Mouse (Mus musculus) kidney, adult 18-20 months (tissue): ENCODE results near the gene Dok1.

Experiments used
- DNase-seq: peaks from one replicate; pipeline ENCODE4 v3.0.0; 2021

The Dok1 gene

DNA sequence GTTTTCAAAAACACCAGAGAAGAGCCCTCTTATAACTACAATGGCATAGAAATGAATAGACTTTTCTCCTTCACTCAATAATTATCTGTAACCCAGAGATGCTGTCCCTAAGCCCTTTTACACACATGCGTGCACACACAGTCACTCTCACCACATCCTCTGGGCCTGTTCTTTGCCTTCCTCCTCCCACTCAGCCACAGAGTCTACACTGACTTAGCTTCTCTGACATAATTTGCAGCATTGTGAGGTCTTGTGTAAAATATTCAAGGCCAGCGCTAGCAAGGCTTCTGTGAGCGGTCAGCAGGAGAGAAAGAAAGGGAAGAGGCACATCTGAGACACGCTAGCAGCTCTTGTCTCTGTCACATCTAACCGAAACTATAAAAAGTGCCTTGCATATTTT lies 19.8 kb downstream of the Dok1 start:
- no peak for DNase-seq

DNA sequence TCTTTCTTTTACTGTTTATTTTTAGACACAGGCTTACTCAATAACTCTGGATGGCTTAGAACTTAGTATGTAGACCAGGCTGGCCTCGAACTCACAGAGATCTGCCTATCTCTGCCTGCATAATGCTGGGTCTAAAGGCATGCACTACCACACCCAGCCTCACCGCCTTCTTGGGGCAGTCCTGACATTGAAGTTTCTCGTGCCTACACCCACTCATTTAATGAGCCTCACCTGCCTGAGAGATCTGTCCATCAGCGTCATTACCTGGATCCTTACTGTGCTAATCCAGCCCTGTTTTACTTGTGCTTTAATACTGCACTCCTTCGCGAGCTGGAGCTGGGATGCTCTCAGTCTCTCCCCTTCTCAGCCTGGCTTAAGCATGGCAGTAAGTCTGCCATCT lies 21.5 kb downstream of the Dok1 start:
- DNase-seq, result no peak

DNA sequence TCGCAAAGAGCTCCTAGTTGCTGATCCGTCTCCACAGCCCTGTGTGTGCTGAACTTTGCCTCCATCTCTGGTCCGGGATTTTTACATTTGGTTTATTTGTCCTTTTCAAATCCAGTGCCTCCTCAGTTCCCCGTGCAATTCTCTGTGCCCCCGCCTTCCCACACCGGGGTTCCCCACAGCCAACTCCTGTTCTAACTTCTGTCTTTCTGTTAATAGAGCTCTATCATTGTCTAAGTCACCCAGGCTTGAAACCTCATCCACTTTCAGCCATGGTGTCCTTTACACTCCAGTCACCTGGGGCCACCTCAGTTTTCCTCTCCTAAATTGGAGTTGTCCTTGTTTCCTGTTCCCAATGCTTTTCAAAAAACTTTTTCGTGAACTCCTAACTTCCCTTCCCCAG lies 22.0 kb downstream of the Dok1 start:
- no peak for DNase-seq

DNA sequence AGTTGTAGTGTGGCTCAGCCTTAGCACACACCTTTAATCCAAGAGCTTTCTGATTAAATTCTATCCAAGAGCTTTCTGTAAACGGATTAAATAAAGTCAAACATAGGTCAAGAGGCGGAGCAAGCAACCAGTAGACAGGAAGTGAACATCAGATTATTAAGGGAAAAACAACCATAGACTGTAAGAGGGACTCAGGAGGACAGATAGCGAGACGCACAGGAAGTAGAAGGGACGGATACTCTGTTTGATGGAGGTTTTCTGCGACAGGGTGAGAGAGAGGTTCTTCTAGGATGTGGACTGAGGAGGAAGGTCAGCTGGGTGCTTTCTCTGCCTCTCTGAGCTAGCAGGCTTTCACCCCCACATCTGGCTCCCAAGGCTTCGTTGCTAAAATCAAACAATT lies 23.3 kb downstream of the Dok1 start:
- no peak for DNase-seq

DNA sequence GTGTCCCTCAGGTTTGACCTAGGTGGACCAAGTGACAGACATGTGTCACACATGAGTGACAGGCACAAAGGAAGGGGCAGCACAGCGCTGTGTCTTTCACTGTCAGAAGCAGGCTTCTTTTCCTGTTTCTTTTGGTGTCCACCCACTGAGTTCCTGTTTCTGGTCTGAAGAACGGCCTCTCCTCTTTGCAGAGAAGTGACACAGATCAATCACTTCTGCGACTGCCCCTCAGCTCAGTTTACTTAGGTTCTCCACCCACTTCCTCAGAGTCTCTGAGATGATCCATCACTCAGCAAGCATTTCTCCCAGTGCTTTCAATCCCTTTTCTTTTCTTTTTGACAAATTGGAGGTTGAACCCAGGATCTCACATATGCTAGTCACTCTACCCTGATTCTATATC lies 24.6 kb downstream of the Dok1 start:
- DNase-seq, result no peak

DNA sequence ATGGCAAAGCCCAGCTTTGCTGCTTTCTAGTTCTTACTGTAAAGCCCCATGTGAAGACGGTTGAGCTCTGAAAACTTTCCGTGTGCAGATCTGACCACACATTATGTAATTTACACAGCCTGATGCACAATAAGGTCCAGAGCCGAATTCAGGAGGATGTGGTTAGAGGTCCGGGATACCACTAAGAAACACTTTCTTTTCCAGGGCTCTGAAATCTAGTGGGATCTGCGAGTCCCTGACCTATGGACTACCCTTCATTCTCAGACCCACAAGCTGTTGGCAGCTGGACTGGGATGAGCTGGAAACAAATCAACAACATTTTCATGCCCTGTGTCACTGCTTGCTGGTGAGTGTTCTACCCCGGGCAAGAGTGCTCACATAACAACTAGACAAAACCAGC lies 27.2 kb downstream of the Dok1 start:
- DNase-seq, result no peak

DNA sequence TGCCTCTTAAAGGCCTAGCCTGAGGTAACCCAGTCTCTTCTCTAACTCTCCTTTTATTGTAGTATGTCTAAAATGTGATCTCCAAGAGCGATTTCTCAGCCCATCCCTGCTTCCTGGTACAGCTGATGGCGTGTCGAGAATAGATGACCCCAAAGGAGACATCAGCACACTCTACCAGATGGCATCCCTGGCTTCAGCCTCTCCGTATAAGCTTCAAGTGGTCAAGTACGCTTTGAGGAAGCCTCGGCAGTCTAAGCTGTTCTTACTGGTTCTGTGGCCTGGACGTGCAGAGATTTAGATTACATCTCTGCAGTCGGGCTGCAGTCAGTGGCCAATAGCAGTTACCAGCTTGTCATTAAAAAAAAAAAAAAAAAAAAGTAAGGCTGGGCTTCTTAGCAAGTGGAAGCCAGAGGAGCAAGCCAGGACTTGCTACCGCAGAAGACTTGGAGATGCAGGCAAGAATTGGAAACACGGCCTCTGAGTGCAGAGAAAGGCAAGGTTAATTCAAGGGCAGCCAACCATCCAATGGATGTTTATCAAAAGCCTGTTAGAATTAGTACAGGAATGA lies 27.7 kb downstream of the Dok1 start:
- no peak for DNase-seq

DNA sequence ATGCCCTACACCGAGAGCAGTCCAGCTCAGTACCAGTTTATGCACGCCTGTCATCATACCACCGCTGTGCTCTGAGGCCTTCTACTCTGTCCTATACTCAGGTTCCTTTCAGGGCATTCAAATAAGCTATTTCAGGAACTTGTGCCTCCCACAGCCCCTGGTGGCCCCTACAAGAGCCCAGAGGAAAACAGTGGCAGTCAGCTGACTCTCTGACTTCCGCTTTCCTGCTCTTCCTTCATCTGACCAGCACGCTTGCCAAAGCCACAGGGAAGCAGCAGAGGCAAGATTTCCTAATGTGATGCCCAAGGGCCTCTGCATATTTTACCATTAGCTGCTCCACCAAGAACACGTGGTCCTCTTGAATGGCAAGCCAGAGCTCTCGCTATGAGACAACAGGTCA lies 28.4 kb downstream of the Dok1 start:
- DNase-seq, result no peak

DNA sequence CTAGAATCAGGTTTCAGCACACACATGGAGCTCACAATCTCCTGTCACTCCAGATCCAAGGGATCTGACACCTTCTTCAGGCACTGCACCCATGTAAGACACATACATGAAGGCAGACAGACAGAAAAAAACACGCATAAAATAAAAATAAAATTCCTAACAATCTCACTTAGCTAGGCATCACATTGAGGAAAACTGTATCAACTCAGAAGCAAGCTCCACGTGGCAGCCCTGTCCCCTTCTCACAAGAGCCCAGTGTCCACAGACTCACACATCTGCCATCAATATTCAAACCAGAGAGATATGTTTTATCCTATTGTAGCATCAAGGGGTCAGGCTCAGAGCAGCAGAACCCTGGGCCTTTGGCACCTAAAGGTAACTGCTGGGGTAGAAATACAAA lies 29.0 kb downstream of the Dok1 start:
- DNase-seq, result no peak

DNA sequence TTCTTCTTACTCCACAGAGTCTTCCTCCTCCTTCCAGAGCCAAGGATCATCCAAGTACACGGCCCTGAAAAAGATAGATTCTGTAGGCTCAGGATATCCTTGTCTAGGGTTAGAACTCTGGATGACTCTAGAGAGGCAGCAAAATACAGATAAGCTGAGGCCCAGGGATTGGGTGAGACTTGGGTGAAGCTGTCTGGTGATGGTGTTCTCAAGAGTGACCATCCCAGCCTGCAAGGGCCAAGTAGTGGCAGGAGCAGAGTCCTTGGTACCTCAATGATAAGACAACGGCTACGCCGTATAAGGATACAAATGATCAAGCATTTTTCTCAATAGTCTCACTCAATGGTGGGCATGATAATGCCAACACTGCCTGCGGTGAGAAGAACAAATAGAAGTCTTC lies 29.4 kb downstream of the Dok1 start:
- no peak for DNase-seq

DNA sequence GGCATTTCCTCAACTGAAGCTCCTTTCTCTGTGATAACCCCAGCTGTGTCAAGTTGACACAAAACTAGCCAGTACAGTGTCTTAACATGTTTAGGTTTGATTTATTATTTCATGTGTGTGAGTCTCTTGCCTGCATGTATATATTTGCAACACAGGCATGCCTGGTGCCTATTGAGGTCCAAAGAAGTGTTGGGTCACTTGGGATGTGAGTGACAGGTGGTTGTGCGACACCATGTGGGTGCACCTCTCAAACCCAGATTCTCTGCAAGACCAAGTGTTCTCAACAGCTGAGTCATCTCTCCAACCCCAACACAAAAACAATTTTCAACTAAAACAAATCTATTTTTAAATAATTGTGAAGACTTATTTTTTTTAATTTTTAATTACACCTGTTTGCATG lies 30.2 kb downstream of the Dok1 start:
- DNase-seq, result no peak

DNA sequence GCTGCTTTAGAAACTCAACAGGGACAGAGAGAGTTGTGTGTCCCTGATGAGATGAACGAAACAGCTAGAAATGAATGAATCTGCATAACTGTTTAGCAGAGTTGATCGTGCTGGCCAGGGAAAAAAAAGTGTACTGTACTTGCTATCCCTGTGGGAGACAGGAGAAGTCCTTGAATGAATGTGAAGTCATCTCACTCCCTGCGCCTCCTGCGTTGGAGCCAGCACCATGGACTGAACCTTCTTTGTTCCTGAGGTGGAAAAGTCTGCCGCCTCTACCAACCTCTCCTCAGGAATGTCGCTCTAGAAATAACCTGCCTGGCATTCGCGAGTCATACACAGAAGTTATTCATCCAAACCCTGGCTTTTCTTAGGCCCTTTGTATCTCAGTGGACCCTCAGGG lies 33.3 kb downstream of the Dok1 start:
- no peak for DNase-seq

DNA sequence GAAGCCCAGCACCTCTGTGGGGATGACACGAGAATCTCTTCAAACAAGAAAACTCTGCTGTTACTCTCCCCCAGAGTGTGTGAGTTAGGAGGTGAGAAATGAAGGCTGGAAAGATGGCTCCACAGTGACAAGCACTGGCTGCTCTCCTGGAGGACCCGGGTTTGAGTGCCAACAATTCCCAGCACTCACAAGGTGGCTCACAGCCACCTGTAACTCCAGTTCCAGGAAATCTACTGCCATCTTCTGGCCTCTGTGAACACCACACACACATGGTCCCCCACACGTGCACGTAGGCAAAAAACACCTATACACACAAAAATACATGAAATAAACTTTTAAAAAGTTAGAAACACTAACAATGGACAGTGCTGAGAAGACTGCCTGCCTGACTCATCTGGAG lies 34.9 kb downstream of the Dok1 start:
- no peak for DNase-seq

DNA sequence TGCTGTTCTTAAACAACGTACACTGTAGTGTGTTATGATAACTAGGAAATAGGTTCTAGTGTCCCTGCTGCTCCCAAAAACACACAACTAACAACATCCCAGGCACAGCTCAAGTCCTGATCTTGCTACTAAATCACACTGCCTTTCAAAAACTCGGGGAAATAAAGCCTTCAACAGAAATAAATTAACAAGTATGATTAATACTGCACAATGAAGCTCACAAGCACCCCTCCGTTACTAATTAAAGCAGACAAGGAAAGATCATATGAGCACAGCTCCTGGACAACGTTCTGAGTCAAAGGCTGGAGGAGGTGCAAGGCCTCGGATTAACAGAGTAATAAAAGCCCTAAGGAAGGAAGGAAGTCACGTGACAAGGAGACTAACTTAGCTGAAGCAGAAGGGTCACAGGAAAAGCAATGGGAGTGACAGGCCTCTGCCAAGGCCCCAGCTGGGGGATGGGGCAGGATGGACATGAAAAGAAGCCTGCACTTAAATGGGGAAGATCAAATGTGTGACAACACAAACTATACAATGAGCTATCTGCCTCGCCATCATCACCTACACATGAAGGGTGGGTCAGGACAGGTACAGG lies 35.7 kb downstream of the Dok1 start:
- DNase-seq, result peak; percentile 40

DNA sequence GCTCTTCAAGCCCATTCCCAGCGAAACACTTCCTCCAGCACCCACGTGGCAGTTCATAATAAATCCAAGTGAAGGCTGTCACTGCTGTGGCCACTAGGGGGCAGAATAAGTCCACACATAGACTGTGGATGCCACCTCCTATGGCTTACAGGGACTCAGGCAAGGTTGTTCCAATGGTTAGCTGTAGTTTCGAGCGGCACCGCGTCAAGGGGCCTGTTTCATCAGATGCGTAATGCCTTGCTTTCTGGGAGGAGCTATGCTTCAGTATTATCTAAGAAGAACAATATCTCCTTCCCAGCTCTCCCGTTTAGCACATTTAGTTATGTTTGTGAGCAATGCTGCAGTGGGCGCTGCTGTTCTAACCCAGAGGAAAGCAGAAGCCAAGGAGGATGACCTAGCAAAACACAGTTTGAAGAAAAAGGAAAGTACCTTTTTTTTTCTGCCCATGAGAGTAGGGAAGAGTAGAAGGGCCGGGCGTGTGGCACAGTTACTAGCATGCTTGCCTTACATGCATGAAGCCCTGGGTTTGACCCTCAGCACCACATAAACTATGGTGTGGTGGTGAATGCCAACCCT lies 36.4 kb downstream of the Dok1 start:
- peak; percentile 91 for DNase-seq

DNA sequence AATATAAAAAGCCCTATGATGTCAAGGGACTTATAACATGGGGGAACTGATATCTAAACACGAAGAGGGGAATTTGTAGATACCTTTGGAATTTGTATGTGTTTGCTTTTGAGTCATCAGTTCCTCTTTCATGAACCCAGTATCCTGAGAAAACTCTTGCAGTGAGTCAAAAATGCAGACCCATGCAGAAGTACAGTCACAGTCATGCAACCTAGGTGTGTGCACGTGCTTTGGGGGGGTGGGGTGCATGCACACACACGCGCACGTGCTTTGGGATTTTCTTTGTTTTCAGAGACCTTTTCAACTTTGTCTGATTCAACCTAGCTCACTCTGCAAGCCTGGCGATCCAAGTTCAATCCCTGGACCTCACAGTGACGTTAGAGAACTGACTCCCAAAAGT lies 38.9 kb downstream of the Dok1 start:
- no peak for DNase-seq

DNA sequence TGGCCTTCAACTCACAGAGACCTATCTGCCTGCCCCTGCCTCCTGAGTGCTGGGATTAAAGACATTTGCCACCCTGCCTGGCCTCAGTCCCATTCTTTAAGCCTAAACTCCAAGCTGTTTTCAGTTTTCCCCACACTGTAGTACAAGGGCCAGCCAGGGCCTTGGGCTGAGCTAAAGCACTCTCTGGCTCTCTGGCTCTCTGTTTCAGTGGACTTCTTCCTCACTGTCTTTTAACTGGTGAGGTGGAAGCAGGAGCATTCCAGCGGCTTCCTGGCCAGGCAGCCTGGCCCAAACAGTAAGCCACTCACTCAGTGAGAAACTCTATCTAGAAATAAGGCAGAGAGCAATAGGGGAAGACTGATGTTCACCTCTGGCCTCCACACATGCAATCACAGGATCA lies 39.6 kb downstream of the Dok1 start:
- no peak for DNase-seq

DNA sequence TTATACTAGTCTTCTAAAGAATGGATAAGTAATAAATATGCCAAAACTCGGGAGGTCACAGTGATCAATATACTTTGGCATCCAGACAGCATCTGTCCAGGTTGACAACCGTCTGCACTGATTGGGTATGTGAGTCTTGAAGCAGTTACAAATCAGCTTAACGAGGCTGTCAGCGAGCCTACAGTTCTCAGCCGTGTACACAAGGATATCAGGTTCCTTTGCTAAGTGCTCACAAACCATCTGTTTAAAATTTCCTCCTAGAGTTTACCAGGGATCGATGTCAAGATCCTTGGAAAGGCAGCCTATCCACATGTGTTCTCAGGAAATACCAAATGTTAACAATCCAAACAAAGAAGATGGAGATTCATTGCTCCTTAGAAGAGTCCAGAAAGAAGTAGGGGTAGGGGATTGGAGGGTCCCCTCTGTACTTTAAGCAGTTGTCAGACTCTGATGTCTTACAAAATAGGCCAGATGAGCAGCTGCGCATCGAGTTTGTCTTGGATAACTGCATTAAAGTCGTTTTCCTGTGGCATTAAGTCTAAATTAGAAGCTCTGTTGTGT lies 45.8 kb downstream of the Dok1 start:
- DNase-seq, result no peak
